Mouse (Mus musculus): Measurements from ENCODE around the gene Wfdc18. TPM values are rescaled to one million over a fixed set of nuclear protein-coding genes. Genes with fewer than 3 reads are reported as not detected.

The Wfdc18 gene
- polyA plus RNA-seq, 1 experiment from 2014 or later, result not detected

GRCm38 (mm10) chr11:83747376-83748265 is 38.8 kb downstream of the Wfdc18 start:
- Histone ChIP-seq H3K27me3 (replicated peaks; ENCODE audit: control insufficient read depth, insufficient read depth, low read length) (0 out of 2 replicates have a peak, but pooled peaks cover 4% of the 10 kb centered on the region), H3K4me1 (ENCODE audit: control insufficient read depth, insufficient read depth, low read length) (no peaks in the 10 kb centered on the region), H3K9ac (ENCODE audit: low read length) (no peak overlapping the region), H3K4me3 (ENCODE audit: low read depth, low read length) (no peak overlapping the region), H3K9me3 (replicated peaks; ENCODE audit: control insufficient read depth, low read length) (no peaks in the 10 kb centered on the region), H3K36me3 (ENCODE audit: control insufficient read depth, insufficient read depth, low read length) (no peaks in the 10 kb centered on the region), H3K4me2 (ENCODE audit: low read length) (no peak overlapping the region), H3K27ac (ENCODE audit: low read depth, low read length) (no peak overlapping the region)
- DNase-seq (ENCODE audit: low spot score), result no peak
- 65% methylated on average over 6 of the region's 6 CpGs for WGBS
- no peak for ATAC-seq

- under 1% methylated on average over 45 of the region's 47 CpGs for WGBS
- Histone ChIP-seq H3K27ac (ENCODE audit: low read depth, low read length) (peak within 1 kb of the TSS; percentile 90), H3K27me3 (replicated peaks; ENCODE audit: control insufficient read depth, insufficient read depth, low read length) (no peaks in the 10 kb centered on the region), H3K4me1 (ENCODE audit: control insufficient read depth, insufficient read depth, low read length) (peaks cover 12% of the 10 kb centered on the region), H3K4me2 (ENCODE audit: low read length) (peak within 1 kb of the TSS; percentile 73), H3K4me3 (ENCODE audit: low read depth, low read length) (peak within 1 kb of the TSS; percentile 85), H3K9me3 (replicated peaks; ENCODE audit: control insufficient read depth, low read length) (no peaks in the 10 kb centered on the region), H3K9ac (ENCODE audit: low read length) (peak within 1 kb of the TSS; percentile 88), H3K36me3 (ENCODE audit: control insufficient read depth, insufficient read depth, low read length) (peaks cover 30% of the 10 kb centered on the region)
- DNase-seq (ENCODE audit: low spot score), result peak; percentile 96
- ATAC-seq, result peak; percentile 98
Observed at GRCm38 (mm10) chr11:83753581-83754181, 44.9 kb downstream of the Wfdc18 start, which contains the start of gene Heatr6. Heatr6 (plus strand) TSS chr11:83753696.

- H3K4me3 ChIP-seq (ENCODE audit: low read depth, low read length), result peak overlapping the region; percentile 85
- DNase-seq (ENCODE audit: low spot score) (no peak), ATAC-seq (peak; percentile 47)
- H3K27me3 ChIP-seq (replicated peaks; ENCODE audit: control insufficient read depth, insufficient read depth, low read length), result no peaks in the 10 kb centered on the region
- 3% methylated on average over 8 of the region's 8 CpGs for WGBS
- peaks cover 12% of the 10 kb centered on the region for H3K4me1 ChIP-seq (ENCODE audit: control insufficient read depth, insufficient read depth, low read length)
- peak overlapping the region; percentile 73 for H3K4me2 ChIP-seq (ENCODE audit: low read length)
- peak overlapping the region; percentile 90 for H3K27ac ChIP-seq (ENCODE audit: low read depth, low read length)
- no peaks in the 10 kb centered on the region for H3K9me3 ChIP-seq (replicated peaks; ENCODE audit: control insufficient read depth, low read length)
- peaks cover 36% of the 10 kb centered on the region for H3K36me3 ChIP-seq (ENCODE audit: control insufficient read depth, insufficient read depth, low read length)
- H3K9ac ChIP-seq (ENCODE audit: low read length), result peak overlapping the region; percentile 88
Observed at GRCm38 (mm10) chr11:83754227-83754626, 45.4 kb downstream of the Wfdc18 start.

Other genes starting within 250 kb of the Wfdc18 start
- 1.8 and 2.2 TPM in 2 replicates for gene Mmp28, start 245.9 kb upstream of the Wfdc18 start, polyA plus RNA-seq (2014; fragmentation: Nextera tagmentation; extraction: Ambion mirVana)
- 8.1 and 10.2 TPM in 2 replicates for gene Taf15, start 235.9 kb upstream of the Wfdc18 start, polyA plus RNA-seq (2014; fragmentation: Nextera tagmentation; extraction: Ambion mirVana)
- not detected in 2 replicates for gene Heatr9, start 186.8 kb upstream of the Wfdc18 start, polyA plus RNA-seq (2014; fragmentation: Nextera tagmentation; extraction: Ambion mirVana)
- 0.33 and 0.46 TPM in 2 replicates for gene Ccl5, start 178.5 kb upstream of the Wfdc18 start, polyA plus RNA-seq (2014; fragmentation: Nextera tagmentation; extraction: Ambion mirVana)
- 1.2 and 2.0 TPM in 2 replicates for gene Ccl9, start 130.4 kb upstream of the Wfdc18 start, polyA plus RNA-seq (2014; fragmentation: Nextera tagmentation; extraction: Ambion mirVana)
- 1.3 and 1.6 TPM in 2 replicates for gene Ccl6, start 115.9 kb upstream of the Wfdc18 start, polyA plus RNA-seq (2014; fragmentation: Nextera tagmentation; extraction: Ambion mirVana)
- gene Rpl9-ps1, start 63.4 kb upstream of the Wfdc18 start, polyA plus RNA-seq (2014; fragmentation: Nextera tagmentation; extraction: Ambion mirVana), result not detected in 2 replicates
- 0.55 and 1.1 TPM in 2 replicates for gene Ccl3, start 59.7 kb upstream of the Wfdc18 start, polyA plus RNA-seq (2014; fragmentation: Nextera tagmentation; extraction: Ambion mirVana)
- 0.56 TPM in 1 of 2 replicates, not detected in the other for gene Ccl4, start 46.4 kb upstream of the Wfdc18 start, polyA plus RNA-seq (2014; fragmentation: Nextera tagmentation; extraction: Ambion mirVana)
- not detected in 2 replicates for gene Wfdc17, start 5.0 kb upstream of the Wfdc18 start, polyA plus RNA-seq (2014; fragmentation: Nextera tagmentation; extraction: Ambion mirVana)
- gene Wfdc21, start 37.9 kb downstream of the Wfdc18 start, polyA plus RNA-seq (2014; fragmentation: Nextera tagmentation; extraction: Ambion mirVana), result not detected in 2 replicates
- gene Heatr6, start 44.7 kb downstream of the Wfdc18 start, polyA plus RNA-seq (2014; fragmentation: Nextera tagmentation; extraction: Ambion mirVana), result 27.8 and 29.7 TPM in 2 replicates
- 0.09 and 0.14 TPM in 2 replicates for gene Hnf1b, start 141.0 kb downstream of the Wfdc18 start, polyA plus RNA-seq (2014; fragmentation: Nextera tagmentation; extraction: Ambion mirVana)
- 32.6 and 33.7 TPM in 2 replicates for gene Ddx52, start 233.0 kb downstream of the Wfdc18 start, polyA plus RNA-seq (2014; fragmentation: Nextera tagmentation; extraction: Ambion mirVana)

Measured in forebrain, embryonic 14.5 days (tissue).